Mouse (Mus musculus) thymus, adult 2 months (tissue): Measurements from ENCODE around the gene Sparc.

Experiments
- CTCF ChIP-seq: fragments of 200-500 bp; IDR thresholded peaks from 2 replicates; pipeline ENCODE4 v1.5.1; 2012; ENCODE audit warnings: mild to moderate bottlenecking, control low read depth, low read length, moderate library complexity, borderline replicate concordance; ENCODE audit not compliant: control insufficient read depth, poor library complexity, insufficient read depth; ENCODE audit errors: extremely low read depth
- POLR2A ChIP-seq: fragments of 200-500 bp; IDR thresholded peaks from 2 replicates; pipeline ENCODE4 v1.6.1; 2012; ENCODE audit warnings: mild to moderate bottlenecking, low read length, control low read depth, moderate library complexity; ENCODE audit not compliant: control insufficient read depth, poor library complexity, insufficient read depth; ENCODE audit errors: extremely low read depth

DNA sequence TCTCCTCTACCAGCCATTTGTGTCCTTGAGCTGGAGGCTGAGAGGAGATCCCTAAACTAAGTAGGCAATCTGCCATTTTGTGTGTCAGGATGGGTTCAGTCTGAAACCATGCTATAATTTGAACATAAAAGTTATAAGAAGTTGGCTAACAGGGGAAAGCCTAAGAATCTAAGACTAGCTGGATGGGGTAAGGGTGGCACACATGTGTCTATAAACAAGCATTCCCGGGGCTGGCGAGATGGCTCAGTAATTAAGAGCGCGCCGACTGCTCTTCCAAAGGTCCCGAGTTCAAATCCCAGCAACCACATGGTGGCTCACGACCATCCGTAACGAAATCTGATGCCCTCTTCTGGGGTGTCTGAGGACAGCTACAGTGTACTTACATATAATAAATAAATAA, 39.2 kb upstream of the Sparc start:
- TF ChIP-seq CTCF (no peak), POLR2A (no peak)
